Mouse (Mus musculus) megakaryocyte, embryonic 14.5 days (primary cell): ENCODE results near the gene Glul.

Experiments used
- FLI1 ChIP-seq: IDR thresholded peaks from 2 replicates; pipeline ENCODE4 v1.6.1; 2012; ENCODE audit warnings: low read length, inconsistent platforms, mixed read lengths
- GATA1 ChIP-seq: IDR thresholded peaks from 3 replicates; pipeline ENCODE4 v1.6.1; 2012; ENCODE audit warnings: mixed read lengths, low read length, inconsistent platforms, borderline replicate concordance

DNA sequence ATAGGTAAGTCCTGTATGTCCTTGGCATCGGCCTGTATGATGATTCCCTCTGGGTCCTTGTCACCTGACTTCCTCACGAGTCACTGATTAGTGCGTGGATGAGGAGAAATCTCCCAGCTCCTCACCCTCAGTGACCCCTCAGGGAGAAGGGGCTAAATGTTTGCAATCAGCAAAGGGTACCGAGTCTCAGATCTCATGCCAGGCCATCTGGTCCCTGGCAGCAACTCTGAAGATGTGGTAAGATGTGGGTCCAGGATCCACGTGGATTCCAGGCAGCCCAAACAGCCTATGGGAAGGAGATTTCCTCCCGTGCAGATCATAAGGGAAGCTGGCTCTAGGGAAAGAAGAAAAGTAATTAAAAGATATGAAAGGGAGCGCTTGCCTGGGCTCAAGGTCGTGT lies 43.8 kb upstream of the Glul start:
- TF ChIP-seq GATA1 (no peak), FLI1 (no peak)
